14 mouse cellular contexts compared by ENCODE assay signal in the genomic region with DNA sequence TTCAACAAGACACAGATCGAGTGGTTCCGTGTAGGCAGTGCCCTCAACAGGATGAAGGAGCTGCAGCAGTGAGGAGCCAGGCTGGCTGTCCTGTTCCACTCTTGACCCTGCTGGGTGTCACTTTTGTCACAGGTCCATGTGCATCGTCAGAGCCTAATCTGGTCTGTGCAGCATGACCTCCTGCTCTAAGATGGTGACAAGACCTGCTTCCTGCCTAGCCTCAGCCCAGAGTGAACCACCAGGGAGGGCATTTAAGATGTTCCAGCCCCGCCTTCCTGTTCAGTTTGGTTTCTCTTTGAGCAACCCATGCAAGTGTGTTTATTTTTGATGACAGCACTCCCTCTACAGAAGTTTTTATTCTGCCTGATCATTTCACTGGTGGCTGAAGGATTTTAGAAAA. TPM values are rescaled to one million over a fixed set of nuclear protein-coding genes. Genes with fewer than 3 reads are reported as not detected.
DNase-seq lines count a peak whose midpoint lies in the region; ATAC-seq lines count a peak whose summit lies in the region.
"Not testable (repeated sequence)": the region's sequence is repeated elsewhere in the genome, so short reads cannot be mapped to it uniquely, and the experiment has no call there.
"Had no signal": no experiment of that assay in that cellular context is flagged by ENCODE, and none has a peak within 500 bp of the region (broad histone marks: within the 10 kb centered on the region; RNA-seq: fewer than 3 reads in every experiment).

No protein-coding gene starts in this region.

- ATAC-seq in granulocyte monocyte progenitor cell, adult 5-6 weeks (replicated peaks; ENCODE audit: poor library complexity, severe bottlenecking) = peak; percentile 9; the same call in 1 of the 2 replicates
- ATAC-seq in inflammation-experienced regulatory T-cells, adult 6 months = peak; percentile 100
- peak; percentile 48; the same call in 1 of the 2 replicates for ATAC-seq in neutrophil, adult 5-6 weeks (ENCODE audit: extremely low read depth, insufficient number of reproducible peaks, low FRiP score, poor library complexity, severe bottlenecking)

- peaks cover 19% of the 10 kb centered on the region; the same call in 1 of the 2 replicates for H3K9me3 ChIP-seq in megakaryocyte, embryonic 14.5 days

- peak overlapping the region; percentile 64 for H3K4me3 ChIP-seq in megakaryocyte, embryonic 14.5 days (replicated peaks)

- H3K4me1 ChIP-seq in megakaryocyte, embryonic 14.5 days = not testable (repeated sequence)

- DNase-seq in 416B (ENCODE audit: low read depth) = peak; percentile 56
- peak; percentile 1 to 23 for DNase-seq in CD8-positive naive resting alpha-beta T cell, adult 2 months (ENCODE audit: low read depth in 2 of 2, low spot score in 2 of 2)
- peak; percentile 61 for DNase-seq in gastrocnemius, adult 18-20 months (ENCODE audit: low spot score)
- peak; percentile 5 for DNase-seq in thymus, postnatal 14 days

- H3K36me3 ChIP-seq in megakaryocyte, embryonic 14.5 days (replicated peaks; ENCODE audit: low read length) = not testable (repeated sequence)

- not testable (repeated sequence) for H3K27me3 ChIP-seq in megakaryocyte, embryonic 14.5 days (replicated peaks)

RNA-seq across cellular contexts. Expression of a gene that starts 14.6 kb away (rescaled TPM):
- total RNA-seq in gastrocnemius, adult 18-20 months (2021) = not detected
- total RNA-seq in granulocyte monocyte progenitor cell, adult 5-6 weeks (2014; fragmentation: Nextera tagmentation) = not detected in 2 replicates
- total RNA-seq in granulocyte monocyte progenitor cell, adult 5-6 weeks (2017) = not detected in 2 replicates
- not detected for polyA plus RNA-seq in inflammation-experienced regulatory T-cells, adult 6 months (2017; shearing (Covaris generic))
- polyA plus RNA-seq in megakaryocyte, embryonic 14.5 days (2012; ENCODE audit: insufficient read depth, low replicate concordance) = not detected in 2 replicates
- total RNA-seq in neutrophil, adult 5-6 weeks (2017) = 0.61 and 1.2 TPM in 2 replicates
- total RNA-seq: adrenal gland, adult 18-20 months; heart, adult 2 months; layer of hippocampus, adult 8-10 months; layer of hippocampus, postnatal 25 days; left cerebral cortex, postnatal 36 days had no signal
- polyA plus RNA-seq: small intestine, adult 2 months had no signal

Comparison
In these comparisons a context has a peak if more than half of its experiments do, and no peak if none do; other contexts are left out.
1. Peak in every context shown above with its lines: DNase-seq, ATAC-seq and H3K4me3 ChIP-seq.
2. DNase-seq: peak in every context shown above with its lines; median percentile 61 in gastrocnemius, adult 18-20 months; 56 in 416B; 12 in CD8-positive naive resting alpha-beta T cell, adult 2 months; 5 in thymus, postnatal 14 days.
3. ATAC-seq: peak in every context shown above with its lines; median percentile 100 in inflammation-experienced regulatory T-cells, adult 6 months; 48 in neutrophil, adult 5-6 weeks; 9 in granulocyte monocyte progenitor cell, adult 5-6 weeks.